Mouse (Mus musculus): ENCODE results near the gene S100a10. TPM values are rescaled to one million over a fixed set of nuclear protein-coding genes. Genes with fewer than 3 reads are reported as not detected.
A peak's percentile ranks its signal among the peaks of the same experiment; 100 is the strongest.

Gene S100a10
- total and polyA plus RNA-seq, 3 experiments: 17.7 to 196 (median 173) TPM

DNA sequence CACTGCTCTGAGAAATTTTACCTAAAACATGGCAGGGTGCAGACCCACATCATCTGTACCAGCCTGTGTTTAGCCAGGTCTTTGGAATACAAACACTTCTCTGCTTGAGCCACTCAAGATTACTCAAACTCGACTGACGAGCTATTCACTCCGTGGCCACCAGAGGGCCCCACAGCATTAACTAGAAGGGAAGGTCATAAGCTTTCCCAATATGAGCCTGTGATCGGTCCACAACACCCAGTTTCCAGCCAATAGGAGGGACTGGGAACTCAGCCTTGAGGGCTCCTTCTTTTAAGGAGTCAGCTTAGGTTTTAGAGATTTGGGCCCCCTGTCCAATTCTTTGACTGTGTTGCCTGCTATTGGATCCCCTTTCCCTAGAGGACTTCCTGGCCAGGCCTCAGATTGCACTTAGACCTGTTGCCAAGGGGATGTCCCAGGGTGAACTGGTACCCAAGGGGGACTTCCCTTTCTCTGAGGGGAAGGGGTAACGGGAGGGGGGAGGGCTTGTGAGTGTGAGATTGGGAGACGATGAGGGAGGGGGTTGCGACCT lies 7.7 kb upstream of the S100a10 start:
- DNase-seq: peak; percentile 88

DNA sequence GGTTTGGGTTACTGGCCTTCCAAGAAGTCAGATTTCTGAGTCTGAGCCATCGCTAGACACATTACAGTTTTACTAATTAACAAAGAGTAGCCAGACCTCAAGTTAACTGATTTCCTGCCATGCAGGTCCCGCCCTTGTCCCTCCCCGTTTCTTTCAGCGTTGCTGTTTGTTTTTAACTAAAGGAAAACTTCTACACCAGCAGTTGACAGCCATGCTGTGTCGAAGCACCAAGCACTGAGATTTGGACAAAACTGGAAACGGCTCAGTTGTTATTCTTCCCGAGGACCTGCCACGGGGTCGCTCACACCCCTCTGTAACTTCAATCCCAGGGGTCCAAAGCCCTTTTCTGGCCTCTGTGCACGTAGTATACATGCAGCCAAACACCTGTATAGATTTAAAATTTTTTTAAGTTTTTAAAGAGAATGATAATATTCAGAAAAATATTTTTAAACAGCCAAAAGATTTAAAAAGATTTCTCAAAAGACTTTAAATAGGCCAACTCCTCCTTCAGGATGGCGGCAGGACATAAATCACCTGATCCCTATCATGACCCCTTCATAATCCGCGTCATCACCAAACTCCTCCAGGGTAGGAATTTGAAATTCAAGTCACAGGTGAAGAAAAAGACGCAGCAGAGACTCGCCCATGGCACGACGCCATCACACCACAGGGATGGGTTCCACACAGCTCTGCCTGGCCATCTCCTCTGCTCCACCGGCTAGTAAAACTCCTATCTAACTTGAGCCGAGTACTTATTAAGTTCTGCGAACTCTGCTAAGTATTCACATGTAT lies 6.9 kb upstream of the S100a10 start:
- no peak for DNase-seq

DNA sequence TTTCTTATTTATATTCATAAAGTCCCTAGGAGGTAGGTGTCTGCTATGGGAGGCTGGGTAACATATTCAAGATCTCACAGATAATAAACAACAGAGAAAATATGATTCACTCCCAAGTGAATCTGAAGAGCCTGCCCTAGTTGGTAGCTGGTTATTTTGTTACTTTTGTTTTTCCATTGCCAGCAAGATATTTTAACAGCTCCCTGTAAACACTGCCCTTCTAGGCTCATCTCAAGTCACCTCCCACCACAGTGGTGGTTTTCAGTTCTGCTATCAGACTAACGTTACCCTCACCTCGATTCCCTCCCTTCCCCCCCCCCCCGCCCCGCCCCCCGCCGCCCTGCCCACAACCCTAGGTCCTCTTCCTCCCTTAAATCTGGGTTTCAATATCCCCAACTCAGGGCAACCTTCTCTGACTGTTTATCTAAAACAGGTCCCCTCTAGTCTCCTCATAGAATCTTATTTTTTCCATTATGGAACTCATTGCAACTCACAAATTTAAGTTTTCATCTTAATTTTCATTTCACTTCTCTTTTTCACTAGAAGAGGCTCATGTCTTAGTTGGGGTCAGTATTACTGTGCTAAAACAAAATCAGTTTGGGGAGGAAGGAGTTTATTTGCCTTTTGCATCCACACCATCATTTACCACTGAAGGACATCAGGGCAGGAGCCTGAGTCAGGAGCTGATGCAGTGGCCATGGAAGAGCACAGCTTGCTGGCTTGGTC lies 6.2 kb upstream of the S100a10 start:
- DNase-seq: no peak

DNA sequence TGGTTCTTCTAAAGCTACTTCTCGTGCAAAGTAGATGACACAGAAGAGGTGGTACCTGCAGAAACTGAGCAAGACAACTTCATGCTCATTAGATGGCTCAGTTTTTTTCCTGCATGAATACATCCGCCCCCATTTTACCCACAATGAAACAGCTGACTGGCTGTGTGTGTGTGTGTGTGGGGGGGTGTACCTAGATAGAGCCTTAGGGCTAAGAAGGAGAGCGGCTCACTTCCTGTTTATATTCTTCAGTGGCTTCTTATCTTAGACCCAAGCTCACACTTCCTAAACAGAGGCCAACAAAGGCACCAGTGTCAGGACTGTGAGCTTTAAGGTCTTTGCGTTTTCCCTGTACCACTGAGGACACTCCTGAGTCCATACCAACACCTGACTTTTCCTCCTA lies 4.9 kb upstream of the S100a10 start:
- DNase-seq: no peak

DNA sequence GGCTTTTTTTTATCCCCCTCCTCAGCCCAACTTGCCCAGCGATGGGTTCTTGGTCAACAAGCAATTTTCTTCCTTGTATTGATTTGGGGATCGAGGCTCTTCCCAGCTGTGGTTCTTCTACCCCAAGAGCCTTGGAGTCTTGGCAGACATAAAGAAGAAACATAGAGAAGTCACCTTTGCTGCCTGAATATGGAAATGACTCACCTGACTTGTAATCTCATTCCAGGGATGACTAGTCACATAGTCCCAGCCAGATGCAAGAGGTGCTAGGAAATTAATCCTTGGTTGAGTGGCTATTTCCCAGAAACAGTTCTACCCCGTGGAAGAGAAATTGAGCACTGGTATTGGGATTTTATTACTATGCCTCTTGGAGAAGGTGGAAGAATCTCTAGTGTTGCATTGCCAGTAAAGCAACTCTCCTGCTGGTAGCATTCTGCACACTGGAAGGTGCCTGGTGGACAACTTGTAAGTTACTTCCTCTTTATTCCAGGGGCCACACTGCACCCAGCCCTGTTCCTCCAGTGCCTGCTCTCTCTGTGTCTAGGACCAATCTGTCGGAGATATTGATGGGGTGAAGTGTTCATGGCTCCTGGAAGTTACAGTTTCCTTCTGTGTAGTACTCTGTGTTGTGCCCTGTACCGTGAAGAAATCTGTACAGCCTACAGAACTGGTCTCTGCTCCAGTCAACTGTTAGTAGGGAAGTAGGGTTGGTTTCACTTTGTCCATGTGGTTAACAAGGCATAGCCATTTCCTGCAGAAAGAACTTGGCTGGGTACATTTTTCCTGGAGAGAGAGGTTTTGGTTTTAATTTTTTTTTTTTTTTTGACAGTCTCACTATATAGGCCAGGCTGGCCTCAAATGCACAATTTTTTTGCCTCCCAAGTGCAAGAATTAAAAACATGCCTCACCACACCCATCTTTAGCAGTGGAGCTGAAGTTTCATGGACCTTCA lies 2.7 kb upstream of the S100a10 start:
- no peak for DNase-seq

DNA sequence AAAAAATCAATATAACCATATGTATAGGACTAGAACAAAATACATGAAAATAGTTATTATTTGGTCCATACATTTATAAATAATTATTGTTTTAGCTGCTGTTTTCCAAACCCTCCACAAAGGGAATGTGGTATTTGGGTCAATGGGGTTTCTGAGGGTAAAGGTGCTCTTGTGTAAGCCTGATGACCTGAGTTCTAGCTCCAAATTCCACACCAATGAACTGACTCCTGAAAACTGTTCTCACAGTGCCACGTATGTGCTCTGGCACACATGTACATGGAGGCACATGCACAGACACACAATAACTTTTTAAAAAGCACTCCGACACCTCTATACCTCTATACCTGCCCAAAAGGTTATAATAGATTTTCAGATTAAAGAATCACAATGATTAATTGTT lies 1.6 kb upstream of the S100a10 start:
- no peak for DNase-seq

DNA sequence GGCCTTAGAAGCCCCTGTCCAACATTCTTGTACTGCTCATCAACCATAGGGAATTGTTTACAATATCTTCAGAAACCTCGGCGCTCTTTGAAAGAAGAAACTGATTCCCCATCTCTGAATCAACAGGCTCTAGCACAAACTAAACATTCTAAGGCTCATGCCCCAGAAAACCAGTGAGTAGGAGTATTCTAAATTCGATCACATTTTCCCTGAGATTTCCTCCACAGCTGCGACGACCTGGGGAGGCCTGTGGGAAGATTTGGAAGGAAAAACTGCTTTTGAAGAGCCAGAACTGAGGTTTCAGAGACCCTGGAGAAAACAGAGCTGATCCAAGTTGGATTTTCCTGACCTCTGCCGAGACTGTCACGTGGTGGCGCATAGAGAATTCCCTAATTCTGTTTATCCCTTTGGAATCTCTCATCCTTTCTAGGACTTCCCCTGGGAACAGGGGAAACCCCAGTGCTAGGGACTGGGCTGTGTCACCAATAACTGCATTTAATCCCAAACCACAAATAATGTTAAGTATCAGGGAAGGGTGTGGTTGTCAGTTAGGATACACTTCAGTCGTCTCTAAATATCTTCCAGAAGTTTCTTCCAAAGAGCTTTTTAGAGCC lies 1.0 kb upstream of the S100a10 start:
- DNase-seq: no peak

DNA sequence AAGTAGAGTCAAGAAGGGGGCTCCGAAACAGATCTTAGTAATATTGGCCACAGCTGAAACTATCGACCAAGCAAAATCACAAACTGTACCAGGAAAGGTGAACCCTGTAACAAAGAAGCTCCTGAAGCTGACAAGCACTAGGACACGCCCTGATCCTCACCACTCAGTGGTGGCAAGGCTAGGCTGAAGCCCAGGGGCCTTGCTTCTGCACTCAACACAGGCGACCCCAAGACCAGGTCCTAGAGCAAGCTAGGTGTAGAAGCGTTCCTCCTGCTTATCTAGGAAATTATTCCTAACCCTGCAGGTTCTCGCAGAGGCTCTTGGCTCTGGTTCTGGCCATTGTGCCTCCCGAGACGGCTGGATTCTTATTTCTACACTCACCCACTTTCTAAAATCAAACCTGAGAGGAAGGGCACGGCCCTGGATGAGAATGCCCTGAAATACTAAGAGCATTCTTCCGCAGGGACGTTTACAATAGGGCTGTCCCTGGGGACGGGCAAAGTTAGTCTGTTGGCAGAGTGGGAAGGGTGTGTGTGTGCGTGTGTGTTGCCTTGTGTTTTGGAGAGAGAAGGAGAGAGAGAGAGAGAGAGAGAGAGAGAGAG lies 400 bp upstream of the S100a10 start:
- no peak for DNase-seq

DNA sequence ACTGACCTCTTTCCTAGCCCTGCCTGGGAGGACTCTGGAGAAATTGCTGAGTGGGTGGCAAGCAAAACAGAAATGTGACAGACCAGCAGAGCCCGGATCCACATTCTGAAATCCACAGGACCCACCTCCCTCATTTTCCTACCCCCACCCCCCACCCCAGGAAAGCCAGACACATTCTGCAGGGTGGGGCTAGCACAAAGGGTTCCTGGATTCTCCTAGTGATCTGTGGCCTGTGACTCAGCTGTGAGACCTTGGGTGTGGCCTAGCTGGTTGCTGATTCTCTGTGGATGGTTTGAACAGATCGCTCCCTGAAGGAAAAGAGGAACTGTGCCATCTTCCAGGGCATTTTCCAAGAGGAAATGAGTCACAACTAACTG lies 986 bp downstream of the S100a10 start:
- peak; percentile 89 for DNase-seq

DNA sequence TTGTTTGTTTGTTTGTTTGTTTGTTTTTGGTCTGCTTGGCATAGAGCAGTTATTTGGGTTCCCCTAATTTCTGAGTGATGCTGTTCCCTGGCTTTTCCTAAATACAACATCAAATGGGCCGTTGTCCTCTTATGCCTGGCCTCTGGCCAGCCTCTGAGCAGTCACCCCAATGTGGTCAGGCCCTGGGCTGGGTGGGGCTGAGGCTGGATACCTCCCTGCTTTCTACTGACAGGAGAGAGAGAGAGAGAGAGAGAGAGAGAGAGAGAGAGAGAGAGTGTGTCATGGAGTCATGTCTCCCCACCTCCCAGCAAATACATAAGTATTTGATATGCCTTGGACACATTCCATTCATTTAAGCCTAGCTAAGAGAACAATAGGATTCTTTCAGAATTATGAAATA lies 1.7 kb downstream of the S100a10 start:
- peak; percentile 51 for DNase-seq

DNA sequence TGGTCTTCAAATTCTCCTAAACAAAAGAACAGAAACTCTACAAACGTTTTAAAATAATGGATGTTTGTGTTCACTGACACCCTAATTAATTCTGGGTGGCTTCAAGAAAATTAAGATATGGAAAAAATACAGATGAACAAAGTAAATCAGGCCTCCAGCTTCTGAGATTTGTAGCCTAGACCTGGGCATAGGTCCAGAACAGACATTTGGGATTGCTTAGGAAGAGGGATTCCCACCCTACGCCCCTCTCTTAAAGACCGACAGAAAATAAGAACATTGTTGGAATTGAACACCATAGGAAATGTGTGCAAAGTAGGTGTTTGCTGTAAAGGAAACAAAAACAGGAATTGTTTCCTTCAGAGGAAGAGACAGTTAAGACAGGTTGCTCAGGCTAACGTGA lies 2.6 kb downstream of the S100a10 start:
- no peak for DNase-seq

DNA sequence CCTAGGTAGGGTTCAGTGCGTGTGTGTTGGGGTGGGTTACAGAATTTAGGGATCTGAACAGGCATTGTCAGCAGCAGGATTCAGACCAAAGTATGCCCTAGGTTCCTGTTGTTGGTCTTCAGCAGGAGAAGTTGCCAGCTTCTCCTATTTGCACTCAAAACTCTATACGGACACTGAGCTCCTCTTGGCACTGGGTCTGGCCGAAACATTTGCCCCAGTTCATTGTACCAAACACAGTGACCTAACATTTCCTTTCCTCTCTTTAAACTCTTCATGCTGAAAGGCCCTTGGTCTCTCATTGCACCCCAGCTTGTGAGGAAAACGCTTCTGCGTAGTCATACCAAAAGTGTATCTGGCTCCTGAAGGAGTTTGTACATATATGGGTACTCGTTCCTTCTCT lies 5.1 kb downstream of the S100a10 start:
- DNase-seq: no peak

DNA sequence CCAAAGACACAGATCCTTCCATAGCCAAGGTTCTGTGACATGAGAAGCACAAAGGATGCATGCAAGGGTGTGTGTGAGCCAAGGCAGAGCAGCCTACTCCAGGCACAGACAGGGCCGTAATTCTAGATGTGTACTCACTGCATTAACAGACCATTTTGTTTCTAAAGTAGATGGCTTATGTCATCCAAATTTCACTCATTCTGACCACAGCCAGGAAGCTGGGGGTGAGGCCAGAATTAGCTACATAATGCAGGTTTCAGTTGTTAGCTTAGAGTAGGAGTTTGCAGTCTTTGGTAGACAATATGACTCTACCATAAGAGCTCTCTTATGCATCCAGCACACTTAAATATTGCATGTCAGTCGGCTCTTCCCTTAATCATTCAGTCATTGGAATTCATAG lies 7.5 kb downstream of the S100a10 start:
- DNase-seq: no peak

DNA sequence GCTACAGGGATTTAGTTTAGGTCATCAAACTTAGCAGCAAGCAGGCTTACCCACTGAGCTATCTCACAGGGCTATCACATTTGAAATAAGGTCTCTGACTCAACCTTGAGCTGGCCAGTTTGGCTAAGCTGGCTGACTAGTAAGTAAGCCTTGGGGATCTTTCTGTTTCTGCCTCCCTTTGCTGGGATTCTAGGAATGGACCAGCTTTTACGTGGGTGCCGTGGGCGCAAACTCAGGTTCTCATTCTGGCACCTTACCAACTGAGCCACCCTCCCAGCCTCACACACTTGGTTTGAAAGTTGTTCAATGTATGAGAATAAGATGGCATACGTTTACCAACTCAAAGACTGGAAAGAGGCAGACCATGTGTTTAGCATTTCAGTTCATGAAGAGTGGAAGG lies 8.3 kb downstream of the S100a10 start:
- no peak for DNase-seq

DNA sequence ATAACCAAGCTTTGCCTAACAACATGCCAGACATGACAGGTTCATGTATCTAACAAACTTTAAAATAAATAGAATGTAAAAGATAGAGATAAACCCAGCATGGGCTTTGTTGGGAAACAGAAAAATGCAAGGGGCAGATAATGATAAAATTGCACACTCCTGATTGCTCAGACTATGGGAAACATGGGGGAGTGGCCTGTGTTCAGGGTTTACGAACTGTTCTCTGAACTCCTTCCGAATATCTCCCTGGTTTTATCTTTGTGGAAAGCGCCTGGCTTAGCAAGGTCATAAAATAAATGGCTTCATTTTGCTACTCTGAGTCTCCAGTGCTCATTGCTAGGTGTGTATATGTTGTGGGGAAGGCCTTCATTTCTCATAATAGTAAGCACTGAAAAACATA lies 12.0 kb downstream of the S100a10 start:
- DNase-seq: no peak

DNA sequence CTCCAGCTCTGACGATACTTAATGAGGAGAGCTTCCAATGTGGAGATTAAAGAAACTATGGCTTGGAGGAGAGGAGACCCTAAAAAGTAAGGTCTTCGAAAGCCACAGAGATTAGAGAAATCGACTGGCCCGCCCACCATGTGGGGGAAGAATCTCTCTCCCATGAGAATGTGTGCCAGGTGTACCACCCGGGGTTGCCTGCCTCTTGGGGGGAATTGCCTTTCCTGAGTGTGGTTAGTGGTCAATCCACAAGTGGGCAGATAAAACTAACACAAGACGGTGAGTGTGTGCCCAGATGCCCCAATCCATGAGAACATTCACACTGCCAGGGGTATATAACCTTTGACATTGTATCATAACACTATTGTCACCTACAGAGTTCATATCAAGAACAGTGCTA lies 12.8 kb downstream of the S100a10 start:
- DNase-seq: no peak

DNA sequence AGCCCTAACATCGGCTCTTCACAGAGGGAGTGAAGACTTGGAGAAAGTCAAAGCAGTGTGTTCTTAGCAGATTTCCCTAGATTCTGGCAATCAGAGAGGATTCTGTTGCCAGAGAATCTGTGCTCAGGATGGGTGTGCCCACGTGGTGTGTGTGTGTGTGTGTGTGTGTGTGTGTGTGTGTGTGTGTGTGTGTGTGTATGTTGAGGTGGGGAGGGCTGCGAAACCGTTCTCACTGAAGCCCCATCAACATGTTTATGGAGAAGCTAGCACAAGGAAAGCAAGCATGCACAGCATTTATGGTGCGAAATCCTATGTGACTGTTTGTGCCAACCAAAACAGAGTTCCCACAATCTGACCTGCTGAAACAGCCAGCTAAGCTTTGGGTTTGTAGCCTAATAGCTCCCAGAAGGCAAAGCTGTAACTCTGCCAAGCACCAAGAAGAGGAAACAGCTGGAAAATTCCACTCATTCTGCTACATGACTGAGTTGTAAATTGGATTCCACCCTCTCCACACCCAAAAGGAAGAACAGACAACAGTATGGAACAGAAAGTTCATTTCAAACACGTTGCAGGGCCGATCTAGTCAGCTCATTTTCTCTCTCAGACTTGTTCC lies 13.7 kb downstream of the S100a10 start:
- DNase-seq: peak; percentile 77

DNA sequence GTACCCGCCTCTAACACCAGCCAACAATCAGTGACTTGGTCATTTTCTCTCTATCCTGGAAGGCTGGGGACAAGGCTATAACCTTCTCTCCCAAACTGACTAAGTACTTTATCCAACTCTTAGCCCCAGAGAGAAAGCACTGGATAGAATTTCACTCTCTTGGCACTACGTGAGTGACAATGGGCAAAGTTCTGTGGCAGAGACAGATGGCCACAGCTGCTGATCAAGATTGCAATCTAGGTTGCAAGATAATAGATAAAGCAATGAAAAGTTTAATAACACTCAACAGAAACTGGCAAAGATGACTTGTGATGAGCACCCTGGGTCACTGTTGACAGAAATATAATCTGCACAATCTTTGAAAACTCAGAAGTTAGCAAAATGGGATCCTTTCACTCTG lies 14.2 kb downstream of the S100a10 start:
- no peak for DNase-seq

DNA sequence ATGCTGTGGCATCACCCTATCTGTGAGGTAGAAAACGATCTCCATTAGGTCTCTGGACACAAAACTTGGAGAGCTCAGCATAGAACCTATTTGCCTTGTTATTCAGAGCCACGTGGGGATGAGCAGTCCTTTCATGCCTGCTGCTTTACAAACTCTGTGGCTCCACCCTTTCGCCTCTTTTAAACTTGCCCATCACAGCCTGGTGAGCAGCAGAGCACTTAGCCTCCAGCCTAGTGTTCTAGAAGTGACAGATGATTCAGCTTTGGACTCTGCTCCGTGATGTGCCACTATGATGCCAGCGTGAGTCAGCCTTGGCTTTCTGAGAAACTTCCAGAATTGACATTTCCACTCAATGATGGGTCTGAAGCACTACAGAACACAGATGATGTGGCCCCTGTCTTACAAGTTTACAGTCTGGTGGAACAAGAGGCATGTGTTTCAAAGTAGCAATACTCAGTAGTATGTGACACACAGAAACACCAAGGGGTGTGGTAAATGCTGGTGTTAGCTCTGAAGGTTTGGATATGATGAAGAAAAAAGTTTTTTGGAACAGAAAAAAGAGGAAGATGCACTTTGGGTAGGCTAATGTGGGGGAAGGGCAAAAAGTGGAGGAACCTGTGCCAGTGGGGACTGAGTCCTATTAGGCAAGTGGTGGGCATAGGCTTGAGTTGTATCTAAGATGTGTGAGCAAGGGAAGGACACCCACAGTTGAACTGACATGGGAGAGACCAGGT lies 17.3 kb downstream of the S100a10 start:
- peak; percentile 87 for DNase-seq

DNA sequence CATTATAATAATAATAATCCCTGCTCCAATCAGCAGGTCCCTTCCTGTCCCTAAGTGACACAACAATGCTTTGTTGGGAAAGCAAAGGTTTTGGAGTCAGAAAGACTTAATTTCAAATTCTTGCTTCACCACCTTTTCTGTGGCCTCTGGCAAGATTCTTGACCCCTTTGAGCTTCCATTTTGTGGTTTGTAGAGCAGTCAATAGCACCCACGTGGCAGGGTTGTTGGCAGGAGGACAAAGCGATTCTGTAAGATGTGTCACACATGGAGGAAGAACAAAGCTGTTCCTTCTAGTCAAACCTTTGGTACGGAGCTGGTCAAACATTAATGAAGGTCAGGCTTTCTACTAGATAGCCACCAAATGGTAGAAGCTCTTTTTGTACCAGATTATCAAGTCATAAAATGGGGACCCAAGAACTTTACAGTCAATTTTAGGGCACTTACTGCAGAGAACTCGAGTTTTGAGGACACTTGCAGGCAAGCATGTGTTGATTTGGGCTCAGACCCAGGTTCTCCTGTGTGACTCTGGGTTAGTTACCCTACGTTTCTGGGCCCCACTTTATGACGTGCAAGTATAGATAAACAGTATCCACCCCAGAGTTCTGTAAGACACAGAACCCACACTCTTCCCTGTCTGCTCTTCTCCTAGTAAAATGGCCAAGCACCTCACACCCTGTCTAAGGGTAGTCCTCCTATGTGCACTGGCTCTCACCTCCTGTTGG lies 24.6 kb downstream of the S100a10 start:
- peak; percentile 62 for DNase-seq
